Mouse (Mus musculus) cerebellum, adult 11-12 months (tissue): ENCODE data around the gene Luc7l3.

ENCODE experiments used
- DNase-seq: peaks from one replicate; pipeline ENCODE4 v3.0.0; 2022

Luc7l3 gene

GRCm38 (mm10) chr11:94321931-94322400, at the start of gene Luc7l3:
Gene Luc7l3 (minus strand): TSS chr11:94321988.
- peak; percentile 93 for DNase-seq

- DNase-seq: no peak
Measured at GRCm38 (mm10) chr11:94370809-94371208, 49.0 kb upstream of the Luc7l3 start.

GRCm38 (mm10) chr11:94369981-94370380, 48.2 kb upstream of the Luc7l3 start:
- DNase-seq: no peak

- no peak for DNase-seq
Measured at GRCm38 (mm10) chr11:94365340-94365739, 43.6 kb upstream of the Luc7l3 start.

- DNase-seq: peak; percentile 53
Measured at GRCm38 (mm10) chr11:94363690-94364089, 41.9 kb upstream of the Luc7l3 start.

GRCm38 (mm10) chr11:94362101-94362500, 40.3 kb upstream of the Luc7l3 start:
- DNase-seq: no peak

- DNase-seq: peak; percentile 89
Measured at GRCm38 (mm10) chr11:94361166-94361870, 39.5 kb upstream of the Luc7l3 start.

- DNase-seq: no peak
Measured at GRCm38 (mm10) chr11:94359168-94359567, 37.4 kb upstream of the Luc7l3 start.

GRCm38 (mm10) chr11:94355521-94356217, 33.9 kb upstream of the Luc7l3 start:
- DNase-seq: no peak

- DNase-seq: no peak
Measured at GRCm38 (mm10) chr11:94351094-94351493, 29.3 kb upstream of the Luc7l3 start.

GRCm38 (mm10) chr11:94350337-94350736, 28.5 kb upstream of the Luc7l3 start:
- no peak for DNase-seq

GRCm38 (mm10) chr11:94349839-94350238, 28.1 kb upstream of the Luc7l3 start:
- DNase-seq: no peak

GRCm38 (mm10) chr11:94347063-94347575, 25.3 kb upstream of the Luc7l3 start:
- no peak for DNase-seq

GRCm38 (mm10) chr11:94346611-94347010, 24.8 kb upstream of the Luc7l3 start:
- no peak for DNase-seq

- no peak for DNase-seq
Measured at GRCm38 (mm10) chr11:94345926-94346325, 24.1 kb upstream of the Luc7l3 start.

GRCm38 (mm10) chr11:94344470-94344869, 22.7 kb upstream of the Luc7l3 start:
- DNase-seq: no peak

GRCm38 (mm10) chr11:94343955-94344358, 22.2 kb upstream of the Luc7l3 start:
- no peak for DNase-seq

GRCm38 (mm10) chr11:94342114-94342905, 20.5 kb upstream of the Luc7l3 start:
- no peak for DNase-seq

GRCm38 (mm10) chr11:94340948-94341933, 19.5 kb upstream of the Luc7l3 start:
- DNase-seq: no peak

- peak; percentile 68 for DNase-seq
Measured at GRCm38 (mm10) chr11:94339732-94340585, 18.2 kb upstream of the Luc7l3 start.

- DNase-seq: no peak
Measured at GRCm38 (mm10) chr11:94338347-94338746, 16.6 kb upstream of the Luc7l3 start.
